Mouse (Mus musculus) 3134 (cell line): ENCODE measurements around the gene Naif1.

Experiments
- DNase-seq: peaks from one replicate; pipeline ENCODE4 v3.0.0-alpha.2; 2011; ENCODE audit warnings: low spot score; ENCODE audit not compliant: insufficient read length; ENCODE audit errors: extremely low read depth

Naif1 gene

GRCm38 (mm10) chr2:32426141-32426540, 24.1 kb upstream of the Naif1 start:
- DNase-seq, result no peak

- DNase-seq, result no peak
Observed at GRCm38 (mm10) chr2:32427720-32428119, 22.5 kb upstream of the Naif1 start.

GRCm38 (mm10) chr2:32428262-32428722, 22.0 kb upstream of the Naif1 start:
- DNase-seq, result peak; percentile 65

- no peak for DNase-seq
Observed at GRCm38 (mm10) chr2:32429215-32429891, 20.9 kb upstream of the Naif1 start.

- DNase-seq, result no peak
Observed at GRCm38 (mm10) chr2:32430701-32431676, 19.3 kb upstream of the Naif1 start.

- peak; percentile 69 for DNase-seq
Observed at GRCm38 (mm10) chr2:32436686-32437372, 13.4 kb upstream of the Naif1 start.

GRCm38 (mm10) chr2:32437612-32438166, 12.6 kb upstream of the Naif1 start:
- no peak for DNase-seq

- no peak for DNase-seq
Observed at GRCm38 (mm10) chr2:32438733-32439132, 11.5 kb upstream of the Naif1 start.

GRCm38 (mm10) chr2:32439177-32439576, 11.1 kb upstream of the Naif1 start:
- DNase-seq, result no peak

- DNase-seq, result no peak
Observed at GRCm38 (mm10) chr2:32440164-32440563, 10.1 kb upstream of the Naif1 start.

GRCm38 (mm10) chr2:32440632-32441031, 9.6 kb upstream of the Naif1 start:
- no peak for DNase-seq

- no peak for DNase-seq
Observed at GRCm38 (mm10) chr2:32441550-32441949, 8.7 kb upstream of the Naif1 start.

GRCm38 (mm10) chr2:32445535-32445934, 4.7 kb upstream of the Naif1 start:
- no peak for DNase-seq

- no peak for DNase-seq
Observed at GRCm38 (mm10) chr2:32447264-32447936, 2.9 kb upstream of the Naif1 start.

GRCm38 (mm10) chr2:32448480-32448879, 1.8 kb upstream of the Naif1 start:
- no peak for DNase-seq

- peak; percentile 95 for DNase-seq
Observed at GRCm38 (mm10) chr2:32450881-32451844, 906 bp downstream of the Naif1 start, which contains the start of gene Slc25a25. Slc25a25 (minus strand) TSS chr2:32451445.

- DNase-seq, result peak; percentile 97
Observed at GRCm38 (mm10) chr2:32451870-32452372, 1.7 kb downstream of the Naif1 start.

- peak; percentile 44 for DNase-seq
Observed at GRCm38 (mm10) chr2:32452441-32452971, 2.2 kb downstream of the Naif1 start.
